Mouse (Mus musculus): ENCODE measurements at regions not wholly inside any gene's neighbourhood (a gene's known extent, or its start where the extent isn't known, plus 50 kb on each side); places are given as distances from the start of the nearest gene placed in this dataset.

- DNase-seq, result peak; percentile 57
Measured at GRCm38 (mm10) chr19:26037270-26037669, 365.1 kb downstream of the Dmrt2 start.

GRCm38 (mm10) chr19:26051478-26052215 lies 379.4 kb downstream of the Dmrt2 start:
- no peak for DNase-seq

GRCm38 (mm10) chr19:26059668-26060067 lies 387.5 kb downstream of the Dmrt2 start:
- no peak for DNase-seq

GRCm38 (mm10) chr19:26068553-26068952 lies 396.3 kb downstream of the Dmrt2 start:
- DNase-seq, result no peak

- no peak for DNase-seq
Measured at GRCm38 (mm10) chr19:26069908-26070307, 397.7 kb downstream of the Dmrt2 start.

- no peak for DNase-seq
Measured at GRCm38 (mm10) chr19:26088318-26088717, 416.1 kb downstream of the Dmrt2 start.

GRCm38 (mm10) chr19:26091386-26091785 lies 419.2 kb downstream of the Dmrt2 start:
- DNase-seq, result no peak

GRCm38 (mm10) chr19:26093844-26094243 lies 421.6 kb downstream of the Dmrt2 start:
- no peak for DNase-seq

GRCm38 (mm10) chr19:26114326-26114725 lies 442.1 kb downstream of the Dmrt2 start:
- no peak for DNase-seq

GRCm38 (mm10) chr19:26128423-26128822 lies 456.2 kb downstream of the Dmrt2 start:
- DNase-seq, result peak; percentile 8

GRCm38 (mm10) chr19:26134385-26134784 lies 462.2 kb downstream of the Dmrt2 start:
- no peak for DNase-seq

- DNase-seq, result no peak
Measured at GRCm38 (mm10) chr19:26135398-26136104, 463.3 kb downstream of the Dmrt2 start.

GRCm38 (mm10) chr19:26140647-26141046 lies 464.2 kb upstream of the Smarca2 start:
- DNase-seq, result no peak

GRCm38 (mm10) chr19:26143539-26143938 lies 461.3 kb upstream of the Smarca2 start:
- DNase-seq, result no peak

GRCm38 (mm10) chr19:26151216-26151615 lies 453.6 kb upstream of the Smarca2 start:
- no peak for DNase-seq

- no peak for DNase-seq
Measured at GRCm38 (mm10) chr19:26164993-26165392, 439.9 kb upstream of the Smarca2 start.

- no peak for DNase-seq
Measured at GRCm38 (mm10) chr19:26181774-26182173, 423.1 kb upstream of the Smarca2 start.

- DNase-seq, result no peak
Measured at GRCm38 (mm10) chr19:26185012-26185411, 419.8 kb upstream of the Smarca2 start.

- DNase-seq, result no peak
Measured at GRCm38 (mm10) chr19:26190803-26191202, 414.0 kb upstream of the Smarca2 start.

- DNase-seq, result no peak
Measured at GRCm38 (mm10) chr19:26193664-26194063, 411.2 kb upstream of the Smarca2 start.

- no peak for DNase-seq
Measured at GRCm38 (mm10) chr19:26208760-26209159, 396.1 kb upstream of the Smarca2 start.

- no peak for DNase-seq
Measured at GRCm38 (mm10) chr19:26234539-26234938, 370.3 kb upstream of the Smarca2 start.

- no peak for DNase-seq
Measured at GRCm38 (mm10) chr19:26244067-26244466, 360.8 kb upstream of the Smarca2 start.

- no peak for DNase-seq
Measured at GRCm38 (mm10) chr19:26249751-26250150, 355.1 kb upstream of the Smarca2 start.

Measured in gastrocnemius, postnatal 10 days (tissue).